Mouse (Mus musculus) liver, embryonic 14.5 days (tissue): ENCODE measurements at regions not wholly inside any gene's neighbourhood (a gene's known extent, or its start where the extent isn't known, plus 50 kb on each side); places are given as distances from the start of the nearest gene placed in this dataset.

ENCODE experiments used
- ATAC-seq: fragments of 200-750 bp; cut with Nextera tagmentation; 2 replicates; pipeline ENCODE4 v1.8.0; 2017; ENCODE audit warnings: moderate number of reproducible peaks, mild to moderate bottlenecking, moderate library complexity; ENCODE audit not compliant: insufficient read depth
- DNase-seq, 3 experiments: peaks; one replicate each; pipeline ENCODE4 v3.0.0-alpha.2; 2012 to 2013; ENCODE audit warnings: low read depth in 3 of 3, low spot score in 3 of 3
- H3K27ac ChIP-seq: fragments of 300-500 bp; sonication (generic); 2 replicates; pipeline ENCODE4 v1.5.1; 2014; ENCODE audit warnings: moderate library complexity, mild to moderate bottlenecking, control low read depth, inconsistent platforms
- H3K27me3 ChIP-seq: fragments of 300-500 bp; sonication (generic); 2 replicates; pipeline ENCODE4 v1.6.1; 2014; ENCODE audit warnings: mild to moderate bottlenecking, low read length, moderate library complexity; ENCODE audit not compliant: control insufficient read depth, insufficient read depth
- H3K36me3 ChIP-seq: fragments of 300-500 bp; sonication (generic); replicated peaks from 2 replicates; pipeline ENCODE4 v1.6.1; 2014; ENCODE audit warnings: low read depth; ENCODE audit not compliant: control insufficient read depth, insufficient read depth
- H3K4me1 ChIP-seq, 2 experiments: fragments of 200-500 bp in 1 of 2; fragments of 300-500 bp in 1 of 2; sonication (generic) in 1 of 2; replicated peaks; 2 replicates each; pipeline ENCODE4 v1.6.1; 2012 to 2014; ENCODE audit warnings: antibody characterized with exemption in 1 of 2, inconsistent platforms in 1 of 2, low read length in 1 of 2; ENCODE audit not compliant: control insufficient read depth in 2 of 2, insufficient read depth in 2 of 2
- H3K4me2 ChIP-seq: fragments of 300-500 bp; sonication (generic); 2 replicates; pipeline ENCODE4 v1.6.1; 2014; ENCODE audit warnings: low read depth, mild to moderate bottlenecking, control low read depth, moderate library complexity
- H3K4me3 ChIP-seq, 2 experiments: fragments of 200-500 bp in 1 of 2; fragments of 300-500 bp in 1 of 2; sonication (generic) in 1 of 2; 2 replicates each; pipeline ENCODE4 v1.5.1; 2012 to 2014; ENCODE audit warnings: low read depth in 2 of 2, low read length in 2 of 2, mild to moderate bottlenecking in 2 of 2, control low read depth in 1 of 2, inconsistent platforms in 1 of 2, moderate library complexity in 1 of 2; ENCODE audit not compliant: insufficient read depth in 1 of 2
- H3K9ac ChIP-seq: fragments of 300-500 bp; sonication (generic); replicated peaks from 2 replicates; pipeline ENCODE4 v1.6.1; 2014; ENCODE audit warnings: mild to moderate bottlenecking, control low read depth, moderate library complexity
- H3K9me3 ChIP-seq: fragments of 300-500 bp; sonication (generic); 2 replicates; pipeline ENCODE4 v1.6.1; 2016; ENCODE audit warnings: low read length, mixed read lengths; ENCODE audit not compliant: control insufficient read depth
- CTCF ChIP-seq: IDR thresholded peaks from 2 replicates; pipeline ENCODE4 v1.5.1; 2016; ENCODE audit warnings: antibody characterized with exemption, low read depth, control low read depth
- EP300 ChIP-seq: IDR thresholded peaks from 2 replicates; pipeline ENCODE4 v1.6.1; 2016; ENCODE audit warnings: antibody characterized with exemption, low read depth
- WGBS: fragments of 180-500 bp; shearing (Covaris S2); extraction: QIAGEN DNeasy Blood & Tissue Kit; methylation state at CpG from one replicate; pipeline ENCODE4 v1.1.7; 2014; ENCODE audit not compliant: insufficient replicate concordance; 5-methylcytosine and 5-hydroxymethylcytosine counted together

GRCm38 (mm10) chr3:156093689-156094088, 467.9 kb upstream of the Negr1 start:
- DNase-seq: no peak

DNA sequence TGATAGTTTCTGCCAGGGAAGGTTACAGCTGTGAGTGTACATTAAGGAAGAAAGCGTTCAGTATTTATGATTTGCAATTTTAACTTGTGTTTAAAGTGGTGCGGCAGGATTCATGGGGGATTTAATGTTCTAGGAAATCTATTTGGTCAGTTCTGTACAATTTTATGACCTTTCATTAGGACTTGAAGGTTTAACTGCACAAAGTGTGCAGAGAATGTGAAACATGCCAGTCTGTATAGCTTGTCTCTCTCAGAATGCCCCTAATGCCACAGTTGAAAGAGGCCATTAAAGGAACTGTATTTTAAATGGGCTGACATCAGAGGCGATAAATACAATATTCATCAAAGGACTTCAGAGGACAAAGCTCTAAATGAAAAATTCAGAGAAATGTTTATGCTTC, 466.6 kb upstream of the Negr1 start:
- WGBS: 76% methylated on average over 3 of the region's 3 CpGs
- ATAC-seq (no peak), DNase-seq (no peak)
- H3K4me3 ChIP-seq: no peak overlapping the region
- H3K9ac ChIP-seq: no peak overlapping the region
- no peaks in the 10 kb centered on the region for H3K9me3 ChIP-seq
- no peaks in the 10 kb centered on the region for H3K27me3 ChIP-seq
- H3K27ac ChIP-seq: no peak overlapping the region
- no peaks in the 10 kb centered on the region for H3K4me1 ChIP-seq
- TF ChIP-seq CTCF (no peak), EP300 (no peak)
- no peak overlapping the region for H3K4me2 ChIP-seq
- no peaks in the 10 kb centered on the region for H3K36me3 ChIP-seq

More at GRCm38 (mm10) chr3:156093689-156094088, 467.9 kb upstream of the Negr1 start:
- no peak overlapping the region for H3K4me2 ChIP-seq
- H3K36me3 ChIP-seq: no peaks in the 10 kb centered on the region
- no peak overlapping the region for H3K4me3 ChIP-seq
- no peak overlapping the region for H3K27ac ChIP-seq
- H3K4me1 ChIP-seq: no peaks in the 10 kb centered on the region
- no peak for ATAC-seq
- H3K9ac ChIP-seq: no peak overlapping the region
- H3K27me3 ChIP-seq: no peaks in the 10 kb centered on the region
- no peaks in the 10 kb centered on the region for H3K9me3 ChIP-seq
- TF ChIP-seq EP300 (no peak), CTCF (no peak)

GRCm38 (mm10) chr3:156105788-156106187, 455.8 kb upstream of the Negr1 start:
- no peak overlapping the region for H3K4me3 ChIP-seq
- H3K27ac ChIP-seq: no peak overlapping the region
- no peaks in the 10 kb centered on the region for H3K36me3 ChIP-seq
- H3K27me3 ChIP-seq: no peaks in the 10 kb centered on the region
- 53% methylated on average over 1 of the region's 1 CpGs for WGBS
- ATAC-seq: no peak
- no peak for TF ChIP-seq CTCF
- no peak for TF ChIP-seq EP300
- H3K4me2 ChIP-seq: no peak overlapping the region
- H3K4me1 ChIP-seq: no peaks in the 10 kb centered on the region
- no peaks in the 10 kb centered on the region for H3K9me3 ChIP-seq
- H3K9ac ChIP-seq: no peak overlapping the region
- no peak for DNase-seq

GRCm38 (mm10) chr3:156120341-156120740, 441.3 kb upstream of the Negr1 start:
- H3K9me3 ChIP-seq: no peaks in the 10 kb centered on the region
- 24% methylated on average over 3 of the region's 3 CpGs for WGBS
- no peaks in the 10 kb centered on the region for H3K27me3 ChIP-seq
- H3K4me1 ChIP-seq: no peaks in the 10 kb centered on the region
- no peak for TF ChIP-seq EP300
- no peak for TF ChIP-seq CTCF
- DNase-seq: no peak
- no peaks in the 10 kb centered on the region for H3K36me3 ChIP-seq
- no peak overlapping the region for H3K27ac ChIP-seq
- H3K9ac ChIP-seq: no peak overlapping the region
- H3K4me2 ChIP-seq: no peak overlapping the region
- no peak overlapping the region for H3K4me3 ChIP-seq
- ATAC-seq: no peak

DNA sequence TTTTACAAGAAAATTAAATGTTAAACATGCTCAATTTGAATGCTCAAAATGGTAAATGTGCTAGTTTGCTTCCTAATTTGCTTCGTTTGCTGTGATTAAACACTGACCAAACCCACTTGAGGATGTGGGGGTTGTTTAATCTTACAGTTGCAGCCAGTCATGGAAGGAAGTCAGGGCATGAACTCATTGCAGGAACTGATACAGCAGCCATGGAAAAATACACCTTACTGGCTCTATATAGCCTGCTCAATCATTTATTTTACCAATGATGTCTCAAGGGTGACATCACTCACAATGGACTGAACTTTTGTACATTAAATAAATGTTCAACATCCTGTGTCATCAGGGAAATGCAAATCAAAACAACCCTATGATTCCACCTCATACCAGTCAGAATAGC, 430.0 kb upstream of the Negr1 start:
- no peaks in the 10 kb centered on the region for H3K27me3 ChIP-seq
- TF ChIP-seq CTCF: no peak
- WGBS: 21% methylated on average over 1 of the region's 1 CpGs

GRCm38 (mm10) chr3:156141355-156141754, 420.2 kb upstream of the Negr1 start:
- TF ChIP-seq EP300: no peak
- no peak for TF ChIP-seq CTCF
- DNase-seq (no peak), ATAC-seq (no peak)
- Histone ChIP-seq H3K36me3 (no peaks in the 10 kb centered on the region), H3K9me3 (no peaks in the 10 kb centered on the region), H3K4me3 (no peak overlapping the region), H3K27me3 (no peaks in the 10 kb centered on the region), H3K27ac (no peak overlapping the region), H3K9ac (no peak overlapping the region), H3K4me1 (no peaks in the 10 kb centered on the region), H3K4me2 (no peak overlapping the region)
- 38% methylated on average over 5 of the region's 5 CpGs for WGBS

More for the DNA sequence above, 430.0 kb upstream of the Negr1 start:
- DNase-seq: no peak
- no peaks in the 10 kb centered on the region for H3K9me3 ChIP-seq
- no peak overlapping the region for H3K9ac ChIP-seq
- H3K4me2 ChIP-seq: no peak overlapping the region
- H3K36me3 ChIP-seq: no peaks in the 10 kb centered on the region
- H3K4me1 ChIP-seq: no peaks in the 10 kb centered on the region
- H3K4me3 ChIP-seq: no peak overlapping the region
- no peak for ATAC-seq
- H3K27ac ChIP-seq: no peak overlapping the region
